Mouse (Mus musculus) forebrain, embryonic 13.5 days (tissue): Measurements from ENCODE around the gene Eif4h. TPM values are rescaled to one million over a fixed set of nuclear protein-coding genes. Genes with fewer than 3 reads are reported as not detected.
"Not testable (repeated sequence)": the region's sequence is repeated elsewhere in the genome, so short reads cannot be mapped to it uniquely, and the experiment has no call there.

Experiments
- ATAC-seq: fragments of 200-750 bp; cut with Nextera tagmentation; 2 replicates; pipeline ENCODE4 v1.8.0; 2017
- H3K27ac ChIP-seq: fragments of 300-500 bp; sonication (generic); 2 replicates; pipeline ENCODE4 v1.5.1; 2015; ENCODE audit warnings: inconsistent platforms, mild to moderate bottlenecking, moderate library complexity
- H3K27me3 ChIP-seq: fragments of 300-500 bp; sonication (generic); 2 replicates; pipeline ENCODE4 v1.6.1; 2015; ENCODE audit warnings: mild to moderate bottlenecking, inconsistent platforms
- H3K36me3 ChIP-seq: fragments of 300-500 bp; sonication (generic); 2 replicates; pipeline ENCODE4 v1.6.1; 2015; ENCODE audit warnings: mild to moderate bottlenecking, inconsistent platforms; ENCODE audit not compliant: poor library complexity, severe bottlenecking
- H3K4me1 ChIP-seq: fragments of 300-500 bp; sonication (generic); 2 replicates; pipeline ENCODE4 v1.6.1; 2015; ENCODE audit warnings: inconsistent platforms
- H3K4me2 ChIP-seq: fragments of 300-500 bp; sonication (generic); 2 replicates; pipeline ENCODE4 v1.6.1; 2015; ENCODE audit warnings: inconsistent platforms, mild to moderate bottlenecking, moderate library complexity
- H3K4me3 ChIP-seq: fragments of 300-500 bp; sonication (generic); 2 replicates; pipeline ENCODE4 v1.5.1; 2015; ENCODE audit warnings: mild to moderate bottlenecking, inconsistent platforms
- H3K9ac ChIP-seq: fragments of 300-500 bp; sonication (generic); 2 replicates; pipeline ENCODE4 v1.6.1; 2015; ENCODE audit warnings: mild to moderate bottlenecking, inconsistent platforms
- H3K9me3 ChIP-seq: fragments of 300-500 bp; sonication (generic); replicated peaks from 2 replicates; pipeline ENCODE4 v1.6.1; 2016; ENCODE audit warnings: inconsistent platforms
- WGBS: fragments of 180-500 bp; shearing (Covaris S2); methylation state at CpG from one replicate; pipeline ENCODE4 v1.1.7; 2015; 5-methylcytosine and 5-hydroxymethylcytosine counted together
- polyA plus RNA-seq: library from polyadenylated mRNA; unstranded; fragments of >200 nt; fragmentation: Nextera tagmentation; extraction: Ambion mirVana; gene quantifications from 2 replicates; pipeline ENCODE4 v1.2.1, GENCODE M21; 2015

Eif4h gene
- polyA plus RNA-seq, 1 experiment from 2014 or later, result 402 TPM

DNA sequence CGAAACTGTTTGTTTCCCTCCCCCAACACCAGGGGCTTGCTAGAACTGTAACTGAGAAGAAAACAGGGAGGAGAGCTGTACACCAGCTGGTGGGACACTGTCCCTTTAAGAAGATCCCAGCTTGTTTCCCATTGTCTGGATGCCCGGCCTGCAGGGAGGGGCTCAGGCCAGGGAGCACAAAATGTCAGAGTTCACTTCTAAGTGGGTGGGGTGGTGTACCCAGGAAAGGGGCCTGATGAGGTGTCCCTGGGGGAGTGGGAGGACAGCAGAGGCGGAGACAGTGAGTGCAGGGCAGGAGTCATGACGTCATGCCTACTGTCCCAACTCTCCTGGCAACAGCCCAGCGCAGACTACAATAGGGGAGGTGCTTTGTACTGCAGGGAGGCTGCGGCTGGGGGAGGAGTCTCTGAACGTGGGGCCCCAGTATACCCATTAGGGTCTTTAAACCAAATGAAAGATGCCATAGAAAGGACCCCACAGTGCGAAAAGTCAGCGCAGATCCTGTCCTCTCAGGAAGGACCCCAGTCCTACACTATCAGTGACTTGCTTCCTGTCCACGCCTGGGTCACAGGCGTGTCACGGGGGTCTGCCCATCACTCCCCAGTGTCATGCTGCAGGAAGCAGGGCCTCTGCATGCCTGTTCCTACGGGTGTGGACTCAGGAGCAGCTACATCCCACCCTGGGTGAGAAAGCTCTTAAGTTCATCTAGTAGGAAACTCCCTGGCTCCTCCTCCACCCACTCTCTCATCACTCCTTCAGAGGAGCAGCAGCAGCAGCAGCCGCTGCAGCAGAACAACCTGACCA lies 36.9 kb upstream of the Eif4h start:
- H3K4me3 ChIP-seq, result peak overlapping the region; percentile 30
- no peaks in the 10 kb centered on the region for H3K27me3 ChIP-seq
- peak; percentile 81 for ATAC-seq
- peak overlapping the region; percentile 61 for H3K9ac ChIP-seq
- H3K4me1 ChIP-seq, result peaks cover 33% of the 10 kb centered on the region
- peaks cover 40% of the 10 kb centered on the region for H3K36me3 ChIP-seq
- peak overlapping the region; percentile 64 for H3K4me2 ChIP-seq
- H3K27ac ChIP-seq, result peak overlapping the region; percentile 85
- H3K9me3 ChIP-seq, result no peaks in the 10 kb centered on the region
- 4% methylated on average over 14 of the region's 14 CpGs for whole genome bisulfite sequencing

DNA sequence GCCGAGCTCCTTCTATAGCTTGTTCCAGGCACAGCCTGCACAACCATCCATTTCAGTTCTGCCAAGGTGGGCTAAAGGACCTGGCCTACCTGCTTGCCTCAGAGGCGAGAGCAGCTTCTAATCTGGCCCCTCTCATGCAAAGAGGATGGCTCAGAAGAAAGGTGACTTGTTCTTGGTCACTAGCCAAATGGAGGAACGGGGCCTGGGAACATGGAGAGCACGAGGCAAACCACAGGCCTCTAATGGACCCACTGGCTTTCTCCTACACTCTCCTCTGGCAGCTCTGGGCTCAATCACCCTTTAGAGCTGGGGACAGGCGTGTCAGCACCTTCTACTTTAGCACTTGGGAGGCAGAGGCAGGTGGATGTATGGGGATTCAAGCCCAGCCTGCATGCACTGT lies 35.7 kb upstream of the Eif4h start:
- Histone ChIP-seq H3K9me3 (no peaks in the 10 kb centered on the region), H3K9ac (peak overlapping the region; percentile 61; the same call in 1 of the 2 replicates), H3K4me1 (peaks cover 33% of the 10 kb centered on the region), H3K4me2 (no peak overlapping the region), H3K27me3 (no peaks in the 10 kb centered on the region), H3K36me3 (peaks cover 36% of the 10 kb centered on the region), H3K4me3 (no peak overlapping the region), H3K27ac (no peak overlapping the region)
- WGBS, result 65% methylated on average over 5 of the region's 5 CpGs
- ATAC-seq, result no peak

DNA sequence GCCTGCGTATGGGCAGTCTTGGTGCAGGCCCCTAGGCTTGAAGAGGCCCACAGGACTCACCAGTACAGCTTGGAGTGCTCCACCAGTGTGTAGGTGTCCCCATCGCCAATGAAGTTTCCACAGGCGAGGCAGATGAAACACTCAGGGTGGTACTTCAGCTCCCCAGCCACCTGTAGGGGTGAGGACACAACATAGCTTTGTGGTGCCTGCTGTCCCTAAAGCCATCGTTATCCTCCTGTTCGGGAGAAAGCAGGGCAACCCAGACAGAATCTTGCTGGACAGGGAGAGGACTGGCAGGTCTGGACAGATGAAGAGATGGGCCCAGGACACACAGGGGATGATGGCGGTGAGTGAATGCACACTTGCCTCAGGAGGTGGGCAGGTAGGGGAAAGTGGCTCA lies 33.3 kb upstream of the Eif4h start:
- 88% methylated on average over 6 of the region's 6 CpGs for WGBS
- Histone ChIP-seq H3K4me1 (peaks cover 33% of the 10 kb centered on the region), H3K9ac (no peak overlapping the region), H3K4me3 (no peak overlapping the region), H3K27ac (no peak overlapping the region), H3K27me3 (no peaks in the 10 kb centered on the region), H3K4me2 (no peak overlapping the region), H3K36me3 (peaks cover 47% of the 10 kb centered on the region), H3K9me3 (no peaks in the 10 kb centered on the region)
- no peak for ATAC-seq

DNA sequence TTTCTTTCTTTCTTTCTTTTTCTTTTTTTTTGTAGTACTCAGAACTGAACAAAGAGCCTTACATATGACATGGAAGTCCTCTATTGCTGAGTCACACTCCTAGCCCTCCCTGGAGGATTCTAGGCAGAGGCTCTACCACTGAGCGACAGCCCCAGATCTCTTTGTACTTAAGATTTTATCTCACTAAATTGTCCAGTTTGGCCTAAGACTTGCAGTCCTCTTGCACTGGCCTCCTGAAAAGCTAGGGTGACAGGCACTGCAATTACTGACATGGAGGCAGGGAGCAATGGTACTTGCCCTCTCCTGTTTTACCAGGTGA lies 32.9 kb upstream of the Eif4h start:
- no peak overlapping the region for H3K4me3 ChIP-seq

DNA sequence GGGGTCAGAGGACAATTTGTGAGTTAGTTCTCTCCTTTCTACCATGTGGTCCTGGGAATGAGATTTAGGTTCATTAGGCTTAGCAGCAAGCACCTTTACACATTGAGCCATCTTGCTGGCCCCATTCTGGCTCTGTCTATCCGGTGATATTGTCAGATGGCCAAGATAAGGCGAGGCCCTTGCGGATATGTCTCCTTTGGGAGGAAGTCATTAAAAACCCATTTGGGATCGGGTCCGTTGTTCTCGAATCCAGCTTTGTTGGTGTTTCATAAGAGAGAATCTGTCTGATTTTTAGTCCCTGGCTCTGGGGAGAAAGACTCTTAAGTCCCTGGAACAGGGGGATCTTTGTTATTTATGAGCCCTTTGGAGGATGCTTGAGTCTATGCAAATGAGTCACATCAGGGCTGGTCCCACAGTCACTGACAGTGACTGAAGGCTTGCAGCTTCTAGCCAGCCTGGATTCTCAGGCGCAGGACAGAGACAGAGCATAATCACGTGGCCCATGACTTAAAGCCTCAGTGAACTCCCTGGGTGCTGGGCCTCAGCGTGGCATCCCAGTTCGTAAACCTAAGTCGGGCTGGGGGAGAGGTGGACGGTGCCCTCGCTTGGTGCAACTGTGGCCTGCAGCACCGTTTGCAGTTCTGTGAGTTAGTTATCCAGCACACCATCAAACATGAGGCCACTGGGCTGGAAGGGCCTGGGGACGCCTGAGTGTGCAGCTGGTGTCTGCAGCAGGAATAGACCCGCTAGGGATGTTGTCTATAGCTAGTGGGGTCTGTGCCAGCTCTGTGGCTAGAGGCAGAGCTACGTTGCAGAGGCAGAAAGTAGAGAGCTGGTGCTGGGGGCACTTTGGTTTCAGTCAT lies 32.3 kb upstream of the Eif4h start:
- Histone ChIP-seq H3K4me1 (peaks cover 24% of the 10 kb centered on the region), H3K27me3 (no peaks in the 10 kb centered on the region), H3K27ac (peak overlapping the region; percentile 66), H3K9me3 (no peaks in the 10 kb centered on the region), H3K9ac (no peak overlapping the region), H3K4me3 (no peak overlapping the region), H3K36me3 (peaks cover 55% of the 10 kb centered on the region), H3K4me2 (no peak overlapping the region)
- 64% methylated on average over 17 of the region's 17 CpGs for WGBS
- ATAC-seq, result no peak

More for the DNA sequence above, 32.9 kb upstream of the Eif4h start:
- H3K9me3 ChIP-seq, result no peaks in the 10 kb centered on the region
- H3K27me3 ChIP-seq, result no peaks in the 10 kb centered on the region
- no peak for ATAC-seq
- H3K4me2 ChIP-seq, result no peak overlapping the region
- no peak overlapping the region for H3K9ac ChIP-seq
- peak overlapping the region; percentile 66 for H3K27ac ChIP-seq
- H3K4me1 ChIP-seq, result peaks cover 30% of the 10 kb centered on the region
- H3K36me3 ChIP-seq, result peaks cover 49% of the 10 kb centered on the region
- WGBS, result 91% methylated on average over 1 of the region's 1 CpGs

DNA sequence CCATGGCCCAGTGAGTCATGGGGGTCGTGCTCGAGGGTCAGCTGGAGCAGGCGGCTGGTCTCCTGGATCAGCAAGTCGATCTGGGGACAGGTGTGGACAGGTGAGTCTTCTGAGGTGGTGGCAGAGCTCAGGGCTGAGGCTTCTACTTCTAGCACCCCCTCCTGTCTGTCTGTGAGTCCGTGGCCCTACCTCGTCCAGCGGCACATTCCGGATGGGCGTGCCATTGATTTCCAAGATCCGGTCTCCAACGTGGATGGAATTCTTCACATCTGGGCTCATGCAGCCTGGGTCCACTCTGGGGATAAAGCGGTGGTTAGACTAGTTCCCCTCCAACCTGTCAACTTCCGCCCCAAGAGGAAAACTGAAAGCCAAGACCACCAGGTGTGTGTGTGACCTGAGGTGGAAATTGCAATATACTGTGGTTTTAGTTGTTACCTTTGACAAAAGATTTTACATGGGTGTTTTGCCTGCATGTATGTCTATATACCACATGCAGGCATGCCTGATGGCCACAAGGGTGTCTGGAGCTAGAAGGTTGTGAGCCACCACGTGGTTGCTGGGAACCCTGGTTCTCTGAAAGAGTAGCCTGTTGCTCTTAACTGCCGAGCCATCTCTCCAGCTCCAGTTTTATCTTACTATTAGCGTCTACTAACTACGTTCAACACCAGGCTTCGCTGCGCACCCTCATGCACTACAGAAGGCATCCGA lies 29.9 kb upstream of the Eif4h start:
- H3K4me1 ChIP-seq, result 0 out of 2 replicates have a peak, but pooled peaks cover 6% of the 10 kb centered on the region
- no peaks in the 10 kb centered on the region for H3K27me3 ChIP-seq
- H3K36me3 ChIP-seq, result peaks cover 78% of the 10 kb centered on the region
- no peak overlapping the region for H3K4me2 ChIP-seq
- no peaks in the 10 kb centered on the region for H3K9me3 ChIP-seq
- H3K27ac ChIP-seq, result no peak overlapping the region
- 79% methylated on average over 20 of the region's 20 CpGs for WGBS
- no peak overlapping the region for H3K9ac ChIP-seq
- no peak for ATAC-seq
- H3K4me3 ChIP-seq, result no peak overlapping the region

DNA sequence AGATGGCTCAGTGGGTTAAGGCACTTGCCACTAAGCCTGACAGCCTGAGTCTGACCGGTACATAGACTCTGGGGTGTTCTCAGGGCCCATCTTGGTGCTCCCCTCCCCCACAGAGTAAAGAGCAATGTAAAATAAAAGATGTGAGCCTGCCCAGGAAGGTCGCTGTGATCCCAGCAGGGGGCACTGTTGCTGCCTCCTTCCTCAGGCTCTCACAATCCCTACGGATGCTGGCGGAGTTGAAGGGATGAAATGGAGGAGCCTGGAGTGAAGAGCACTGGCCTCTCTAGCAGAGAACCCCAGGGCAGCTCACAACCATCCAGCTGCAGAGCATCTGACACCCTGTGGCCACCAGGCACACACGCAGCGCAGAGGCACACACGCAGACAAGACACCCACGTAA lies 29.2 kb upstream of the Eif4h start:
- no peak overlapping the region for H3K27ac ChIP-seq
- no peak overlapping the region for H3K4me3 ChIP-seq
- no peaks in the 10 kb centered on the region for H3K9me3 ChIP-seq
- 28% methylated on average over 8 of the region's 8 CpGs for WGBS
- H3K9ac ChIP-seq, result no peak overlapping the region
- peak; percentile 51 for ATAC-seq
- no peak overlapping the region for H3K4me2 ChIP-seq
- H3K4me1 ChIP-seq, result 0 out of 2 replicates have a peak, but pooled peaks cover 6% of the 10 kb centered on the region
- peaks cover 85% of the 10 kb centered on the region for H3K36me3 ChIP-seq
- no peaks in the 10 kb centered on the region for H3K27me3 ChIP-seq

DNA sequence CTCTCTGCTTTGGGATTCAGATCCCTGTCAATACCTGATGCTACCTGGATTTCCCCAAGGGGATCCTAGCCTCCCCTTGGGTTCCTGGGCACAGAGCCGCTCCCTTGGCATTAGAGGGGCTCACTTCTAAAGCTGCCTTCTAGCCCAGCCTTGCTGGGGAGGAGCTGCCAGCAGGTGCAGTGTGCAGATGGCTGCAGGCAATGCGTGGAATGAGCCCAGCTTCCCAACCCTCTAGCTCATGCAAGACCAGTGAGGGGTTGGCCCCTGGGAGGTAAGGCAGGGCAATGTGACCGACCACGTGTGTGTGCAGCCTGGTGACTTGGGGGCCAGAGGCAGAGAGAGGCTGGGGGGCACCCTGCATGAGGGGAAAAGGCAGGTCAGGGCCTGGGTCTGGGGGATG lies 17.4 kb upstream of the Eif4h start:
- H3K36me3 ChIP-seq, result peaks cover 55% of the 10 kb centered on the region

DNA sequence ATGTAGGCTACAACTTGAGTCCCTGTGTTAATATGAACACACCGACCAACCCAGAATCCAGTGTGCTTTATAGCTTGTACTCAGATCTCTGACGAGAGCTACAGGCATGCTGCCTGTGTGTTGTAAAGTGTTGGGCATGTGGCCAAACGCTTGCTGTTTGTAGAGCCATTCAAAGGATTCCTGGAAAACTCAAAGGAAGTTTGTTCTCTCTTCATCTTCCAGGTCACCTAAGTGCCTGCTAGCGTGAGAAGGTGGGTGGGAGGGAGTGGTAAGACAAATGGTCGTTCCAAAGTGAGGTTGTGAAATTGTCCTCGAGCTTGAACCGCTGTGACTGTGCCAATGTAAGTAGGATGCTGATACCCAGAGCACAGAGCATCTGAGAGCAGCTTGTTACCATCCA lies 12.7 kb upstream of the Eif4h start:
- Histone ChIP-seq H3K4me2 (no peak overlapping the region), H3K9ac (0 out of 2 replicates have a peak overlapping the region, but pooled peaks have one; percentile 27), H3K27ac (peak overlapping the region; percentile 48; the same call in 1 of the 2 replicates), H3K36me3 (peaks cover 9% of the 10 kb centered on the region), H3K4me1 (peaks cover 8% of the 10 kb centered on the region), H3K27me3 (no peaks in the 10 kb centered on the region), H3K9me3 (0 out of 2 replicates have a peak, but pooled peaks cover 2% of the 10 kb centered on the region), H3K4me3 (no peak overlapping the region)
- ATAC-seq, result no peak
- 52% methylated on average over 7 of the region's 7 CpGs for WGBS

More for the DNA sequence above, 17.4 kb upstream of the Eif4h start:
- no peak overlapping the region for H3K9ac ChIP-seq
- no peak overlapping the region for H3K4me3 ChIP-seq
- H3K27me3 ChIP-seq, result no peaks in the 10 kb centered on the region
- no peak overlapping the region for H3K4me2 ChIP-seq
- 83% methylated on average over 4 of the region's 4 CpGs for WGBS
- no peaks in the 10 kb centered on the region for H3K9me3 ChIP-seq
- peaks cover 6% of the 10 kb centered on the region for H3K4me1 ChIP-seq
- no peak for ATAC-seq
- H3K27ac ChIP-seq, result no peak overlapping the region

DNA sequence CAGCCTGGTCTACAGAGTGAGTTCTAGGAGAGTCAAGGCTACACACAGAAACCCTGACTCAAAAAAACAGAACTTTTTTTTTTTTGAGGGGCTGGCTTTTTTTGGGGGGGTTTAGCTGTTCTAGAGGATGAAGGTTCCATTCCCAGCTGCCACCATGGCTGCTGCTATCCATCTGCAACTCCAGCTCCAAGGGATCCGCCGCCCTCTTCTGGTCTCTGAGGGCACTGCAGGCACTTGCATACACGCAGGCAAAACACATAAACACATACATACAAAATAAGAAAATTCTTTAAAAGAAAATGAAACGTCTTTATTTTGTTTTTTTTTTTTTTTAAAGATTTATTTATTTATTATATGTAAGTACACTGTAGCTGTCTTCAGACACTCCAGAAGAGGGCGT lies 11.6 kb upstream of the Eif4h start:
- Histone ChIP-seq H3K4me2 (no peak overlapping the region), H3K36me3 (no peaks in the 10 kb centered on the region), H3K9me3 (0 out of 2 replicates have a peak, but pooled peaks cover 6% of the 10 kb centered on the region), H3K27me3 (no peaks in the 10 kb centered on the region), H3K27ac (no peak overlapping the region), H3K4me3 (no peak overlapping the region), H3K9ac (no peak overlapping the region), H3K4me1 (peaks cover 8% of the 10 kb centered on the region)
- 61% methylated on average over 5 of the region's 5 CpGs for WGBS
- no peak for ATAC-seq

DNA sequence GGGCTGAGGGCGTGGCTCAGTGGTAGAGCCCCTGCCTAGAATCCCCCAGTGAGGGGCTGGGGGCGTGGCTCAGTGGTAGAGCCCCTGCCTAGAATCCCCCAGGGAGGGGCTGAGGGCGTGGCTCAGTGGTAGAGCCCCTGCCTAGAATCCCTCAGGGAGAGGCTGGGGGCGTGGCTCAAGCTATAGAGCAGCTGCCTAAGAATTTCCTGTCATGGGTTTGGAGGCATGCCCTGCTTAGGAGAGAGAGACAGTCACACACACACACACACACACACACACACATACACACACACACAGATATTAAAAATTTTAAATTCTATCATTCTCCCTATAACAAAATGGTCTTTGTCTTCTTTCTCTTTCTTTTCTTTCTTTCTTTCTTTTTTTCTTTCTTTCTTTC lies 9.7 kb upstream of the Eif4h start:
- not testable (repeated sequence) for H3K4me3 ChIP-seq, H3K27me3 ChIP-seq, H3K9ac ChIP-seq, H3K9me3 ChIP-seq, H3K27ac ChIP-seq, H3K4me1 ChIP-seq, ATAC-seq, H3K36me3 ChIP-seq, H3K4me2 ChIP-seq
- WGBS, result 65% methylated on average over 3 of the region's 4 CpGs

DNA sequence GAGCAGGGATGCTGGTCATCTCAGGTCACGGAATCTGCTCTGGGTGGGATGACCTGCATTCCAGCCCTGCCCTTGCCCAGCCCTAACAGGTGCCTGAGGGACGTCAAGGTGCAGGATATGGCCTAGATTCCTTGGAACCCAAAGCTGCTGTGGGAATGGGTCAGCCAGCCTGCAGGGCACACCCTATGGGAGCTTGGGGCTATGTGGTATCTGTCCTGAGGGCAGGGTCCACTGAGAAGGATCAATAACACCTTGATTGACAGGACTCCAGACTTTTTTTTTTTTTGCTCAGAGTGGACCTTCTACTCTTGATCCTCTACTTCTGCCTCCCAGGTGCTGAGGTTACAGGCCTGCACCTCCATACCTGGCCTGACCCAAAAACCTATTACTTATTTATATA lies 8.1 kb upstream of the Eif4h start:
- Histone ChIP-seq H3K27ac (no peak overlapping the region), H3K27me3 (no peaks in the 10 kb centered on the region), H3K4me3 (no peak overlapping the region), H3K4me1 (peaks cover 8% of the 10 kb centered on the region), H3K9me3 (0 out of 2 replicates have a peak, but pooled peaks cover 6% of the 10 kb centered on the region), H3K9ac (no peak overlapping the region), H3K4me2 (no peak overlapping the region), H3K36me3 (no peaks in the 10 kb centered on the region)
- WGBS, result 85% methylated on average over 2 of the region's 2 CpGs
- ATAC-seq, result no peak
